ENCODE assay signal across 28 mouse cellular contexts in genomic region chr7:128063211-128063781, GRCm38 (mm10). TPM values are rescaled to one million over a fixed set of nuclear protein-coding genes. Genes with fewer than 3 reads are reported as not detected.
DNase-seq lines count a peak whose midpoint lies in the region; ATAC-seq and TF ChIP-seq lines count a peak whose summit lies in the region.
"Had no signal": no experiment of that assay in that cellular context is flagged by ENCODE, and none has a peak within 500 bp of the region (broad histone marks: within the 10 kb centered on the region; RNA-seq: fewer than 3 reads in every experiment).

No protein-coding gene starts in this region.

- WGBS in liver, embryonic 15.5 days (ENCODE audit: insufficient replicate concordance), result 67% methylated on average over 6 of the region's 6 CpGs
- 47% methylated on average over 6 of the region's 6 CpGs for WGBS in bone marrow, adult 2 months
- WGBS in hindbrain, postnatal 0 days, result 77% methylated on average over 6 of the region's 6 CpGs
- WGBS in intestine, embryonic 15.5 days, result 81% methylated on average over 6 of the region's 6 CpGs

- peak overlapping the region; percentile 41; the same call in 1 of the 2 replicates for H3K27ac ChIP-seq in liver, embryonic 15.5 days (replicated peaks)
- peak overlapping the region; percentile 79; the same call in 1 of the 2 replicates for H3K27ac ChIP-seq in bone marrow, adult 2 months (ENCODE audit: control insufficient read depth, insufficient read depth, low read depth, low read length, poor library complexity)
- no peak overlapping the region for H3K27ac ChIP-seq in hindbrain, postnatal 0 days
- no peak overlapping the region for H3K27ac ChIP-seq in intestine, embryonic 15.5 days
- H3K27ac ChIP-seq: embryonic facial prominence, embryonic 15.5 days; heart, embryonic 10.5 days; hindbrain, embryonic 15.5 days; kidney, embryonic 15.5 days; limb, embryonic 12.5 days; neural tube, embryonic 15.5 days had no signal

- no peak for TF ChIP-seq POLR2A in bone marrow, adult 2 months (IDR thresholded peaks at IDR 0.05; ENCODE audit: borderline replicate concordance, control insufficient read depth, low read depth, low read length)

- TF ChIP-seq CTCF in bone marrow, adult 2 months (IDR thresholded peaks at IDR 0.05; ENCODE audit: control insufficient read depth, insufficient read depth, low read length), result no peak
- TF ChIP-seq CTCF in hindbrain, postnatal 0 days (IDR thresholded peaks at IDR 0.05; ENCODE audit: low read depth), result no peak

- ATAC-seq in liver, embryonic 15.5 days (ENCODE audit: insufficient read depth), result no peak
- peak; percentile 39 for ATAC-seq in common myeloid progenitor, adult 5-6 weeks (replicated peaks; ENCODE audit: low read depth, poor library complexity, severe bottlenecking)
- ATAC-seq in hindbrain, postnatal 0 days, result no peak
- ATAC-seq in intestine, embryonic 15.5 days, result no peak
- ATAC-seq: activated CD4-positive, CD25-positive, alpha-beta regulatory T cell, adult 4 months; forebrain, embryonic 16.5 days; intestine, postnatal 0 days had no signal

- H3K9me3 ChIP-seq in liver, embryonic 15.5 days (replicated peaks), result no peaks in the 10 kb centered on the region
- peaks cover 11% of the 10 kb centered on the region; the same call in 1 of the 2 replicates for H3K9me3 ChIP-seq in megakaryocyte, embryonic 14.5 days
- no peaks in the 10 kb centered on the region for H3K9me3 ChIP-seq in hindbrain, postnatal 0 days (ENCODE audit: low read length)
- H3K9me3 ChIP-seq in intestine, embryonic 15.5 days, result no peaks in the 10 kb centered on the region
- H3K9me3 ChIP-seq: embryonic facial prominence, embryonic 15.5 days; heart, embryonic 10.5 days; hindbrain, embryonic 15.5 days; kidney, embryonic 15.5 days; limb, embryonic 12.5 days; neural tube, embryonic 15.5 days had no signal

- no peak overlapping the region for H3K4me2 ChIP-seq in liver, embryonic 15.5 days
- H3K4me2 ChIP-seq in hindbrain, postnatal 0 days (ENCODE audit: low read depth, low read length), result no peak overlapping the region
- no peak overlapping the region for H3K4me2 ChIP-seq in intestine, embryonic 15.5 days (replicated peaks)
- H3K4me2 ChIP-seq: embryonic facial prominence, embryonic 15.5 days; hindbrain, embryonic 15.5 days; kidney, embryonic 15.5 days; limb, embryonic 12.5 days; lung, embryonic 14.5 days; neural tube, embryonic 15.5 days had no signal

- H3K9ac ChIP-seq in liver, embryonic 15.5 days, result no peak overlapping the region
- no peak overlapping the region for H3K9ac ChIP-seq in hindbrain, postnatal 0 days (replicated peaks; ENCODE audit: low read length)
- H3K9ac ChIP-seq in intestine, embryonic 15.5 days, result no peak overlapping the region
- H3K9ac ChIP-seq: embryonic facial prominence, embryonic 15.5 days; hindbrain, embryonic 15.5 days; kidney, embryonic 15.5 days; limb, embryonic 12.5 days; lung, embryonic 14.5 days; neural tube, embryonic 15.5 days had no signal

- H3K36me3 ChIP-seq in liver, embryonic 15.5 days (replicated peaks), result no peaks in the 10 kb centered on the region
- no peaks in the 10 kb centered on the region for H3K36me3 ChIP-seq in megakaryocyte, embryonic 14.5 days (replicated peaks; ENCODE audit: low read length)
- H3K36me3 ChIP-seq in hindbrain, postnatal 0 days (ENCODE audit: insufficient read depth, low read length), result no peaks in the 10 kb centered on the region
- H3K36me3 ChIP-seq in intestine, embryonic 15.5 days, result no peaks in the 10 kb centered on the region
- H3K36me3 ChIP-seq: embryonic facial prominence, embryonic 15.5 days; heart, embryonic 10.5 days; hindbrain, embryonic 15.5 days; kidney, embryonic 15.5 days; limb, embryonic 12.5 days; neural tube, embryonic 15.5 days had no signal

- no peaks in the 10 kb centered on the region for H3K27me3 ChIP-seq in liver, embryonic 15.5 days
- peaks cover 9% of the 10 kb centered on the region for H3K27me3 ChIP-seq in megakaryocyte, embryonic 14.5 days (replicated peaks)
- H3K27me3 ChIP-seq in hindbrain, postnatal 0 days (ENCODE audit: insufficient read depth, low read length), result no peaks in the 10 kb centered on the region
- H3K27me3 ChIP-seq in intestine, embryonic 15.5 days (replicated peaks), result no peaks in the 10 kb centered on the region
- H3K27me3 ChIP-seq: embryonic facial prominence, embryonic 15.5 days; hindbrain, embryonic 15.5 days; kidney, embryonic 15.5 days; limb, embryonic 12.5 days; neural tube, embryonic 15.5 days had no signal

- DNase-seq in liver, result no peak
- no peak for DNase-seq in hindbrain, postnatal 0 days (ENCODE audit: low spot score)
- DNase-seq: adrenal gland, adult 8-10 months; cerebellum, adult 8-10 months; gastrocnemius, postnatal 36 days; heart, postnatal 4 days; kidney, postnatal 36 days; layer of hippocampus, postnatal 36 days; lung, embryonic 14.5 days had no signal

- peak overlapping the region; percentile 23; the same call in 1 of the 2 replicates for H3K4me3 ChIP-seq in liver, embryonic 15.5 days (replicated peaks)
- peak overlapping the region; percentile 58 for H3K4me3 ChIP-seq in bone marrow, adult 2 months (replicated peaks; ENCODE audit: control insufficient read depth, low read depth, low read length)
- H3K4me3 ChIP-seq in megakaryocyte, embryonic 14.5 days (replicated peaks), result peak overlapping the region; percentile 73
- no peak overlapping the region for H3K4me3 ChIP-seq in hindbrain, postnatal 0 days (ENCODE audit: low read length)
- H3K4me3 ChIP-seq in intestine, embryonic 15.5 days (replicated peaks), result no peak overlapping the region
- H3K4me3 ChIP-seq: embryonic facial prominence, embryonic 15.5 days; heart, embryonic 10.5 days; hindbrain, embryonic 15.5 days; kidney, embryonic 15.5 days; limb, embryonic 12.5 days; neural tube, embryonic 15.5 days had no signal

- no peaks in the 10 kb centered on the region for H3K4me1 ChIP-seq in liver, embryonic 15.5 days (replicated peaks)
- peaks cover 3% of the 10 kb centered on the region for H3K4me1 ChIP-seq in bone marrow, adult 2 months (ENCODE audit: control insufficient read depth, insufficient read depth, low read length)
- H3K4me1 ChIP-seq in megakaryocyte, embryonic 14.5 days, result peaks cover 24% of the 10 kb centered on the region
- no peaks in the 10 kb centered on the region for H3K4me1 ChIP-seq in hindbrain, postnatal 0 days (ENCODE audit: insufficient read depth, low read length)
- no peaks in the 10 kb centered on the region for H3K4me1 ChIP-seq in intestine, embryonic 15.5 days (replicated peaks)
- H3K4me1 ChIP-seq: embryonic facial prominence, embryonic 15.5 days; hindbrain, embryonic 15.5 days; kidney, embryonic 15.5 days; limb, embryonic 12.5 days; neural tube, embryonic 15.5 days had no signal

RNA-seq across cellular contexts. Expression of gene Gm49368, which starts 0.8 kb away (rescaled TPM):
- 0.20 TPM in 1 of 2 replicates, not detected in the other for polyA plus RNA-seq in liver, embryonic 15.5 days (2015; fragmentation: Nextera tagmentation; extraction: Ambion mirVana)
- polyA plus RNA-seq in bone marrow, adult 2 months (2011; ENCODE audit: insufficient read depth, insufficient read length, low replicate concordance, missing spikeins), result 8.2 and 16.7 TPM in 2 replicates
- not detected in 2 replicates for total RNA-seq in common myeloid progenitor, adult 5-6 weeks (2017)
- not detected in 2 replicates for polyA plus RNA-seq in megakaryocyte, embryonic 14.5 days (2012; ENCODE audit: insufficient read depth, low replicate concordance)
- total RNA-seq in hindbrain, postnatal 0 days (2014; rRNA removed), result not detected in 2 replicates
- polyA plus RNA-seq in hindbrain, postnatal 0 days (2015; fragmentation: Nextera tagmentation; extraction: Ambion mirVana), result not detected in 2 replicates
- polyA plus RNA-seq in intestine, embryonic 15.5 days (2015; fragmentation: Nextera tagmentation; extraction: Ambion mirVana), result not detected in 2 replicates
- total RNA-seq: heart, postnatal 4 days; layer of hippocampus, postnatal 36 days; MEL; midbrain, postnatal 0 days had no signal
- polyA plus RNA-seq: C2C12; embryonic facial prominence, embryonic 15.5 days; forebrain, embryonic 16.5 days; heart, embryonic 10.5 days; heart, embryonic 16.5 days; hindbrain, embryonic 15.5 days; intestine, postnatal 0 days; kidney, embryonic 15.5 days; limb, embryonic 12.5 days; lung, embryonic 14.5 days; midbrain, postnatal 0 days; neural tube, embryonic 15.5 days; thymus, postnatal 0 days had no signal

RNA-seq across cellular contexts. Expression of gene Itgam, which starts 0.9 kb away (rescaled TPM):
- 6.0 TPM in 2 replicates for polyA plus RNA-seq in liver, embryonic 15.5 days (2015; fragmentation: Nextera tagmentation; extraction: Ambion mirVana)
- polyA plus RNA-seq in bone marrow, adult 2 months (2011; ENCODE audit: insufficient read depth, insufficient read length, low replicate concordance, missing spikeins), result 15.4 and 60.8 TPM in 2 replicates
- total RNA-seq in common myeloid progenitor, adult 5-6 weeks (2017), result 10.8 and 12.8 TPM in 2 replicates
- polyA plus RNA-seq in megakaryocyte, embryonic 14.5 days (2012; ENCODE audit: insufficient read depth, low replicate concordance), result 0.69 and 6.0 TPM in 2 replicates
- 2.6 and 3.2 TPM in 2 replicates for total RNA-seq in hindbrain, postnatal 0 days (2014; rRNA removed)
- polyA plus RNA-seq in hindbrain, postnatal 0 days (2015; fragmentation: Nextera tagmentation; extraction: Ambion mirVana), result 1.2 and 1.3 TPM in 2 replicates
- 2.1 TPM in 2 replicates for polyA plus RNA-seq in intestine, embryonic 15.5 days (2015; fragmentation: Nextera tagmentation; extraction: Ambion mirVana)
- total RNA-seq: MEL had no signal
- polyA plus RNA-seq: C2C12 had no signal

RNA-seq across cellular contexts. Expression of gene Trim72, which starts 59.5 kb away (rescaled TPM):
- 0.25 and 0.38 TPM in 2 replicates for polyA plus RNA-seq in liver, embryonic 15.5 days (2015; fragmentation: Nextera tagmentation; extraction: Ambion mirVana)
- 0.45 and 1.1 TPM in 2 replicates for polyA plus RNA-seq in bone marrow, adult 2 months (2011; ENCODE audit: insufficient read depth, insufficient read length, low replicate concordance, missing spikeins)
- not detected in 2 replicates for total RNA-seq in common myeloid progenitor, adult 5-6 weeks (2017)
- polyA plus RNA-seq in megakaryocyte, embryonic 14.5 days (2012; ENCODE audit: insufficient read depth, low replicate concordance), result 0.50 TPM in 1 of 2 replicates, not detected in the other
- 0.37 and 1.4 TPM in 2 replicates for total RNA-seq in hindbrain, postnatal 0 days (2014; rRNA removed)
- polyA plus RNA-seq in hindbrain, postnatal 0 days (2015; fragmentation: Nextera tagmentation; extraction: Ambion mirVana), result not detected in 2 replicates
- polyA plus RNA-seq in intestine, embryonic 15.5 days (2015; fragmentation: Nextera tagmentation; extraction: Ambion mirVana), result 0.19 and 0.53 TPM in 2 replicates
- polyA plus RNA-seq: forebrain, embryonic 16.5 days; hindbrain, embryonic 15.5 days; lung, embryonic 14.5 days; midbrain, postnatal 0 days; thymus, postnatal 0 days had no signal

Comparison
In these comparisons a context has a peak if more than half of its experiments do, and no peak if none do; other contexts are left out.
1. H3K27ac ChIP-seq: peak in liver, embryonic 15.5 days (single experiment) and bone marrow, adult 2 months (single experiment); none in hindbrain, postnatal 0 days (single experiment) and intestine, embryonic 15.5 days (single experiment).
2. H3K4me3 ChIP-seq: peak in liver, embryonic 15.5 days (single experiment), bone marrow, adult 2 months (single experiment) and megakaryocyte, embryonic 14.5 days (single experiment); none in hindbrain, postnatal 0 days (single experiment) and intestine, embryonic 15.5 days (single experiment).